Mouse (Mus musculus) G1E (cell line): ENCODE data around the gene Mctp1.

Experiments used
- CTCF ChIP-seq: IDR thresholded peaks from 2 replicates; pipeline ENCODE4 v1.5.1; 2012; ENCODE audit warnings: low read depth, low read length, inconsistent platforms, mixed read lengths
- GATA1 ChIP-seq: IDR thresholded peaks from 2 replicates; pipeline ENCODE4 v1.6.1; 2012; ENCODE audit warnings: borderline replicate concordance, low read length, inconsistent platforms, mixed read lengths

GRCm38 (mm10) chr13:76568569-76569211, 184.4 kb downstream of the Mctp1 start:
- no peak for TF ChIP-seq GATA1
- no peak for TF ChIP-seq CTCF
